Mouse (Mus musculus): ENCODE measurements around the gene Sac3d1. TPM values are rescaled to one million over a fixed set of nuclear protein-coding genes. Genes with fewer than 3 reads are reported as not detected.
A peak's percentile ranks its signal among the peaks of the same experiment; 100 is the strongest.

Sac3d1 gene
- 27.5 TPM for polyA plus RNA-seq (2012; fragmentation: generic; extraction: Trizol)

- Histone ChIP-seq H3K4me2 (ENCODE audit: low read depth) (peak within 1 kb of the TSS; percentile 89), H3K27me3 (ENCODE audit: control insufficient read depth, insufficient read depth, insufficient read length) (no peaks in the 10 kb centered on the region), H3K79me2 (ENCODE audit: control insufficient read depth, insufficient read depth) (peaks cover 14% of the 10 kb centered on the region), H3K36me3 (ENCODE audit: control insufficient read depth, insufficient read depth) (peaks cover 11% of the 10 kb centered on the region), H3ac (ENCODE audit: control insufficient read depth, insufficient read length) (peak within 1 kb of the TSS; percentile 87), H3K4me3 (peak within 1 kb of the TSS; percentile 53)
- TF ChIP-seq POLR2AphosphoS2 (IDR thresholded peaks at IDR 0.05; ENCODE audit: insufficient read length, low read depth) (peak; percentile 81), POLR2A (IDR thresholded peaks at IDR 0.05; ENCODE audit: insufficient read length, low read depth) (peak; percentile 76), CEBPB (IDR thresholded peaks at IDR 0.05; ENCODE audit: insufficient read depth, poor library complexity, severe bottlenecking) (no peak), E2F4 (IDR thresholded peaks at IDR 0.05; ENCODE audit: insufficient read depth) (peak; percentile 89), TCF12 (IDR thresholded peaks at IDR 0.05; ENCODE audit: insufficient read depth, poor library complexity, severe bottlenecking) (no peak), REST (IDR thresholded peaks at IDR 0.05; ENCODE audit: insufficient read depth, insufficient read length) (no peak), MYOD1 (IDR thresholded peaks at IDR 0.05; ENCODE audit: control insufficient read depth in 1 of 3, insufficient read length in 2 of 3, low read depth in 2 of 3) (peak in 2 of 3 experiments; percentile 4 to 48), MYOG (IDR thresholded peaks at IDR 0.05; ENCODE audit: control insufficient read depth in 1 of 3, insufficient read depth in 1 of 3, insufficient read length in 2 of 3, low read depth in 2 of 3) (peak in 2 of 3 experiments; percentile 15 to 34), SRF (IDR thresholded peaks at IDR 0.05; ENCODE audit: control insufficient read depth, insufficient read length, low read depth) (peak; percentile 17), MAX (IDR thresholded peaks at IDR 0.05; ENCODE audit: low read depth) (no peak)
Measured at GRCm38 (mm10) chr19:6117986-6118676, at the start of gene Sac3d1. Sac3d1 (minus strand) TSS chr19:6118650.

DNA sequence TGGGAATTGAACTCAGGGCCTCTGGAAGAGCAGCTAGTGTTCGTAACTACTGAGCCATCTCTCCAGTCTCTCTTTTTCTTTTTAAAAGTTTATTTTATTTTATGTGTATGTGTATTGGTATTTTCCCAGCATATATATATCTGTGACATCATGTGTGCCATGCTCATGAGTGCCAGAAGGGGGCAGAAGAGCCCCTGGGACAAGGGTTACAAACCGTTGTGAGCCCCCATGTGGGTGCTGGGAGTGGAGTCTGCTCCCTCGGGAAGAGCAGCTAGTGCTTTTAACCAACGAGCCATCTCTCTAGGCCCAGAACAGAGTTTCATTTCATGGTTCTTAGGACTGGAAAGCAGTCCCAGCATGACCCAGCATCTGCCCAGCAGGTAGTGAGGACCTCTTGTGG, 48.3 kb upstream of the Sac3d1 start:
- Histone ChIP-seq H3K79me2 (ENCODE audit: control insufficient read depth, insufficient read depth) (no peaks in the 10 kb centered on the region), H3K27me3 (ENCODE audit: control insufficient read depth, insufficient read depth, insufficient read length) (peaks cover 7% of the 10 kb centered on the region), H3ac (ENCODE audit: control insufficient read depth, insufficient read length) (no peak overlapping the region), H3K4me3 (no peak overlapping the region), H3K36me3 (ENCODE audit: control insufficient read depth, insufficient read depth) (no peaks in the 10 kb centered on the region), H3K4me2 (ENCODE audit: low read depth) (no peak overlapping the region)
- TF ChIP-seq USF1 (IDR thresholded peaks at IDR 0.05; ENCODE audit: low read depth) (no peak), TCF12 (IDR thresholded peaks at IDR 0.05; ENCODE audit: insufficient read depth, poor library complexity, severe bottlenecking) (no peak), MYOD1 (IDR thresholded peaks at IDR 0.05; ENCODE audit: control insufficient read depth in 1 of 3, insufficient read length in 2 of 3, low read depth in 2 of 3) (no peak), SRF (IDR thresholded peaks at IDR 0.05; ENCODE audit: control insufficient read depth, insufficient read length, low read depth) (no peak), CEBPB (IDR thresholded peaks at IDR 0.05; ENCODE audit: insufficient read depth, poor library complexity, severe bottlenecking) (no peak), MYOG (IDR thresholded peaks at IDR 0.05; ENCODE audit: control insufficient read depth in 1 of 3, insufficient read depth in 1 of 3, insufficient read length in 2 of 3, low read depth in 2 of 3) (no peak), REST (IDR thresholded peaks at IDR 0.05; ENCODE audit: insufficient read depth, insufficient read length) (no peak), E2F4 (IDR thresholded peaks at IDR 0.05; ENCODE audit: insufficient read depth) (no peak), TCF3 (IDR thresholded peaks at IDR 0.05; ENCODE audit: insufficient read length, low read depth) (no peak), POLR2A (IDR thresholded peaks at IDR 0.05; ENCODE audit: insufficient read length, low read depth) (no peak), MAX (IDR thresholded peaks at IDR 0.05; ENCODE audit: low read depth) (no peak), POLR2AphosphoS2 (IDR thresholded peaks at IDR 0.05; ENCODE audit: insufficient read length, low read depth) (no peak)

GRCm38 (mm10) chr19:6163872-6164547, 45.6 kb upstream of the Sac3d1 start:
- no peak overlapping the region for H3K4me3 ChIP-seq
- H3K36me3 ChIP-seq (ENCODE audit: control insufficient read depth, insufficient read depth): no peaks in the 10 kb centered on the region
- peak overlapping the region; percentile 12 for H3K4me2 ChIP-seq (ENCODE audit: low read depth)

DNA sequence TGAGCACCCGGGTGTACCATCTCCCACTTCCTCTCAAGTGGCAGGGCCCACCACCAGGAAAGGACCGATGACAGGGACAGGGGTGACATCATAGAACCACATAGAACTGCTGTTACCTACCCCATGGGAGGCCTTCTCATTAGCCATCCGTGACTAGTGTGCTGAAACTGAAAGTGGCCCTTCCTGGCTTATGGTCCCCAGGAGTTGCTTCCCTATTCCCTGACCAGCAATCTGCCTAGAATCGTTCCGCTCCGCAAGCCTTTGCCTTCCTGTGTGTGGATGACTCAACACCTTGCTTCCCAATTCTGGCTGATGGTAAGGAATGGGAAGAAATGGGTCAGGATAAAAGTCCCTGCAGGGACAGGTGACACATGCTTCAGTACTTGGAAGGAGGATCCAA, 38.8 kb upstream of the Sac3d1 start:
- no peak overlapping the region for H3K4me3 ChIP-seq
- H3K36me3 ChIP-seq (ENCODE audit: control insufficient read depth, insufficient read depth): no peaks in the 10 kb centered on the region
- H3K4me2 ChIP-seq (ENCODE audit: low read depth): no peak overlapping the region
- no peak for TF ChIP-seq E2F4 (IDR thresholded peaks at IDR 0.05; ENCODE audit: insufficient read depth)
- TF ChIP-seq TCF12 (IDR thresholded peaks at IDR 0.05; ENCODE audit: insufficient read depth, poor library complexity, severe bottlenecking): no peak
- no peak for TF ChIP-seq REST (IDR thresholded peaks at IDR 0.05; ENCODE audit: insufficient read depth, insufficient read length)
- TF ChIP-seq MAX (IDR thresholded peaks at IDR 0.05; ENCODE audit: low read depth): no peak
- no peak for TF ChIP-seq TCF3 (IDR thresholded peaks at IDR 0.05; ENCODE audit: insufficient read length, low read depth)
- TF ChIP-seq POLR2AphosphoS2 (IDR thresholded peaks at IDR 0.05; ENCODE audit: insufficient read length, low read depth): no peak
- no peak for TF ChIP-seq USF1 (IDR thresholded peaks at IDR 0.05; ENCODE audit: low read depth)
- no peak for TF ChIP-seq POLR2A (IDR thresholded peaks at IDR 0.05; ENCODE audit: insufficient read length, low read depth)
- no peak for TF ChIP-seq CEBPB (IDR thresholded peaks at IDR 0.05; ENCODE audit: insufficient read depth, poor library complexity, severe bottlenecking)
- TF ChIP-seq MYOG (IDR thresholded peaks at IDR 0.05; ENCODE audit: control insufficient read depth in 1 of 3, insufficient read depth in 1 of 3, insufficient read length in 2 of 3, low read depth in 2 of 3): no peak
- no peak for TF ChIP-seq SRF (IDR thresholded peaks at IDR 0.05; ENCODE audit: control insufficient read depth, insufficient read length, low read depth)
- TF ChIP-seq MYOD1 (IDR thresholded peaks at IDR 0.05; ENCODE audit: control insufficient read depth in 1 of 3, insufficient read length in 2 of 3, low read depth in 2 of 3): no peak
- no peaks in the 10 kb centered on the region for H3K79me2 ChIP-seq (ENCODE audit: control insufficient read depth, insufficient read depth)
- no peak overlapping the region for H3ac ChIP-seq (ENCODE audit: control insufficient read depth, insufficient read length)
- H3K27me3 ChIP-seq (ENCODE audit: control insufficient read depth, insufficient read depth, insufficient read length): peaks cover 31% of the 10 kb centered on the region

More at GRCm38 (mm10) chr19:6163872-6164547, 45.6 kb upstream of the Sac3d1 start:
- no peaks in the 10 kb centered on the region for H3K27me3 ChIP-seq (ENCODE audit: control insufficient read depth, insufficient read depth, insufficient read length)
- no peak overlapping the region for H3ac ChIP-seq (ENCODE audit: control insufficient read depth, insufficient read length)
- no peak for TF ChIP-seq TCF3 (IDR thresholded peaks at IDR 0.05; ENCODE audit: insufficient read length, low read depth)
- no peak for TF ChIP-seq MYOG (IDR thresholded peaks at IDR 0.05; ENCODE audit: control insufficient read depth in 1 of 3, insufficient read depth in 1 of 3, insufficient read length in 2 of 3, low read depth in 2 of 3)
- TF ChIP-seq CEBPB (IDR thresholded peaks at IDR 0.05; ENCODE audit: insufficient read depth, poor library complexity, severe bottlenecking): no peak
- TF ChIP-seq POLR2AphosphoS2 (IDR thresholded peaks at IDR 0.05; ENCODE audit: insufficient read length, low read depth): no peak
- no peak for TF ChIP-seq MAX (IDR thresholded peaks at IDR 0.05; ENCODE audit: low read depth)
- TF ChIP-seq E2F4 (IDR thresholded peaks at IDR 0.05; ENCODE audit: insufficient read depth): no peak
- no peak for TF ChIP-seq USF1 (IDR thresholded peaks at IDR 0.05; ENCODE audit: low read depth)
- TF ChIP-seq SRF (IDR thresholded peaks at IDR 0.05; ENCODE audit: control insufficient read depth, insufficient read length, low read depth): no peak
- no peak for TF ChIP-seq TCF12 (IDR thresholded peaks at IDR 0.05; ENCODE audit: insufficient read depth, poor library complexity, severe bottlenecking)
- TF ChIP-seq REST (IDR thresholded peaks at IDR 0.05; ENCODE audit: insufficient read depth, insufficient read length): no peak
- no peak for TF ChIP-seq POLR2A (IDR thresholded peaks at IDR 0.05; ENCODE audit: insufficient read length, low read depth)
- no peak for TF ChIP-seq MYOD1 (IDR thresholded peaks at IDR 0.05; ENCODE audit: control insufficient read depth in 1 of 3, insufficient read length in 2 of 3, low read depth in 2 of 3)
- no peaks in the 10 kb centered on the region for H3K79me2 ChIP-seq (ENCODE audit: control insufficient read depth, insufficient read depth)
